Mouse (Mus musculus): ENCODE results near the gene Olfr961. TPM values are rescaled to one million over a fixed set of nuclear protein-coding genes. Genes with fewer than 3 reads are reported as not detected.

The Olfr961 gene
- not detected in 2 replicates for polyA plus RNA-seq (2015; fragmentation: Nextera tagmentation; extraction: Ambion mirVana)

- Histone ChIP-seq H3K27ac (no peak within 1 kb of the TSS), H3K4me2 (no peak within 1 kb of the TSS), H3K36me3 (no peaks in the 10 kb centered on the region), H3K4me3 (replicated peaks) (no peak within 1 kb of the TSS), H3K9me3 (replicated peaks) (no peaks in the 10 kb centered on the region), H3K27me3 (no peaks in the 10 kb centered on the region), H3K9ac (no peak within 1 kb of the TSS), H3K4me1 (replicated peaks) (no peaks in the 10 kb centered on the region)
- DNase-seq (no peak), ATAC-seq (ENCODE audit: low read depth) (no peak)
Measured at GRCm38 (mm10) chr9:39644785-39645184, at the start of gene Olfr961. Gene Olfr961, plus strand, starts transcription at chr9:39645085.

- Histone ChIP-seq H3K4me1 (replicated peaks) (no peaks in the 10 kb centered on the region), H3K4me3 (replicated peaks) (0 out of 2 replicates have a peak overlapping the region, but pooled peaks have one; percentile 12), H3K9ac (no peak overlapping the region), H3K27ac (no peak overlapping the region), H3K27me3 (peaks cover 17% of the 10 kb centered on the region; the same call in 1 of the 2 replicates), H3K4me2 (peak overlapping the region; percentile 24), H3K9me3 (replicated peaks) (no peaks in the 10 kb centered on the region), H3K36me3 (no peaks in the 10 kb centered on the region)
- ATAC-seq (ENCODE audit: low read depth): no peak
- DNase-seq: no peak
- 1% methylated on average over 19 of the region's 19 CpGs for WGBS (ENCODE audit: insufficient replicate concordance)
Measured at GRCm38 (mm10) chr9:39602536-39603332, 42.2 kb upstream of the Olfr961 start.

GRCm38 (mm10) chr9:39603333-39603845 is 41.5 kb upstream of the Olfr961 start:
- no peak for ATAC-seq (ENCODE audit: low read depth)
- WGBS (ENCODE audit: insufficient replicate concordance): 2% methylated on average over 9 of the region's 9 CpGs

GRCm38 (mm10) chr9:39603999-39604453 is 40.9 kb upstream of the Olfr961 start, which contains the start of gene AW551984:
Gene AW551984, minus strand, starts transcription at chr9:39604403.
- DNase-seq (no peak), ATAC-seq (ENCODE audit: low read depth) (no peak)
- Histone ChIP-seq H3K36me3 (no peaks in the 10 kb centered on the region), H3K27ac (no peak within 1 kb of the TSS), H3K27me3 (peaks cover 17% of the 10 kb centered on the region; the same call in 1 of the 2 replicates), H3K4me1 (replicated peaks) (no peaks in the 10 kb centered on the region), H3K4me2 (peak within 1 kb of the TSS; percentile 24), H3K9me3 (replicated peaks) (no peaks in the 10 kb centered on the region), H3K4me3 (replicated peaks) (0 out of 2 replicates have a peak within 1 kb of the TSS, but pooled peaks have one; percentile 12), H3K9ac (no peak within 1 kb of the TSS)
- 3% methylated on average over 8 of the region's 8 CpGs for WGBS (ENCODE audit: insufficient replicate concordance)

More at GRCm38 (mm10) chr9:39603333-39603845, 41.5 kb upstream of the Olfr961 start:
- DNase-seq: no peak
- Histone ChIP-seq H3K27ac (no peak overlapping the region), H3K4me2 (peak overlapping the region; percentile 24), H3K9ac (no peak overlapping the region), H3K4me1 (replicated peaks) (no peaks in the 10 kb centered on the region), H3K9me3 (replicated peaks) (no peaks in the 10 kb centered on the region), H3K27me3 (peaks cover 17% of the 10 kb centered on the region; the same call in 1 of the 2 replicates), H3K36me3 (no peaks in the 10 kb centered on the region), H3K4me3 (replicated peaks) (0 out of 2 replicates have a peak overlapping the region, but pooled peaks have one; percentile 12)

DNA sequence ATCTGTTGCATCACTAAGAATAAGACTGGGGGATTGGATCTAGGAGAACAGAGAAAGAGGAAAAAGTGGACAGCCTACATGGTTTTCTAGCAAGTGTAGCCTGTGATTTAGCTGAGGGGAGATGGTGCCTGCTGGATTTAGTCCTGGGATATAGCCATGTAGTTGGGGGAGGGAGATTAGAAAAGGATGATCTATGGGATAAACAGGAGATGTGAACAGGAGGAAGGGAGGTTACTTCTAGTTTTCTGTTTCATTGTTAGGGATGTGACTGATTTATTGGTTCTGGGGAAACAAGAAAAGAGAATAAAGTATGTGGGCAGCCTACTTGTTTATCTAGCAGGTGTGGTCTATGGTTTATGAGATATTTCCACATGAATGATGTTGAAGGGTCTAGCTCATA is 36.4 kb upstream of the Olfr961 start:
- H3K9ac ChIP-seq: no peak overlapping the region
- ATAC-seq (ENCODE audit: low read depth): no peak
- H3K27me3 ChIP-seq: peaks cover 7% of the 10 kb centered on the region; the same call in 1 of the 2 replicates
- H3K9me3 ChIP-seq (replicated peaks): no peaks in the 10 kb centered on the region
- no peaks in the 10 kb centered on the region for H3K36me3 ChIP-seq
- H3K4me1 ChIP-seq (replicated peaks): no peaks in the 10 kb centered on the region
- H3K4me2 ChIP-seq: no peak overlapping the region
- no peak overlapping the region for H3K4me3 ChIP-seq (replicated peaks)
- H3K27ac ChIP-seq: no peak overlapping the region
- no peak for DNase-seq

DNA sequence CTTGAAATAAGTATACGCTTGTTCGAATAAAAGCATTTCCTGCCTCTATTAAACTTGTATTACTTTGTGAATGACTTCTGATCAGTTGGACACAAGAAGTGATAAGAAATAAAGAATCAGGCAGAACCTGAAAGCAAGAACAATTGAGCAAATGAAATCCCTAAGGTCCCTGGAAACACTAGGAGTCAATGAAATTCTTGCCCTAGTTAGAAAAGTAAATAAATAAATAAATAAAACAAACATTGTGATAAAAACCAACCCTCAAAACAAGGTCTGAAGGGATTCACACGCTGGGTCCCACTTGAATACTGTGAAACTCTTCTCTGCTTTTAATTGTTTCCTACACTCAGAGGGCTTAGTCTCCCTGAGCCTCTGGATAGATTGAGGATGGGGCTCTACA is 34.5 kb upstream of the Olfr961 start, which contains the start of gene Olfr148:
Gene Olfr148 (plus strand): TSS at position 301 of the 400 bp plus-strand sequence.
- H3K27ac ChIP-seq: no peak within 1 kb of the TSS
- no peaks in the 10 kb centered on the region for H3K9me3 ChIP-seq (replicated peaks)
- H3K4me2 ChIP-seq: no peak within 1 kb of the TSS
- 49% methylated on average over 3 of the region's 3 CpGs for WGBS (ENCODE audit: insufficient replicate concordance)
- ATAC-seq (ENCODE audit: low read depth) (no peak), DNase-seq (no peak)
- H3K36me3 ChIP-seq: no peaks in the 10 kb centered on the region
- H3K9ac ChIP-seq: no peak within 1 kb of the TSS
- H3K27me3 ChIP-seq: no peaks in the 10 kb centered on the region
- H3K4me3 ChIP-seq (replicated peaks): no peak within 1 kb of the TSS
- no peaks in the 10 kb centered on the region for H3K4me1 ChIP-seq (replicated peaks)

GRCm38 (mm10) chr9:39611953-39612352 is 32.9 kb upstream of the Olfr961 start:
- DNase-seq (no peak), ATAC-seq (ENCODE audit: low read depth) (no peak)
- WGBS (ENCODE audit: insufficient replicate concordance): 49% methylated on average over 1 of the region's 1 CpGs

GRCm38 (mm10) chr9:39621073-39621472 is 23.8 kb upstream of the Olfr961 start, which contains the start of gene Olfr960:
Gene Olfr960, plus strand, starts transcription at chr9:39621373.
- ATAC-seq (ENCODE audit: low read depth): no peak
- WGBS (ENCODE audit: insufficient replicate concordance): 45% methylated on average over 1 of the region's 1 CpGs

More at GRCm38 (mm10) chr9:39611953-39612352, 32.9 kb upstream of the Olfr961 start:
- no peak overlapping the region for H3K4me2 ChIP-seq
- no peaks in the 10 kb centered on the region for H3K27me3 ChIP-seq
- no peak overlapping the region for H3K9ac ChIP-seq
- H3K4me3 ChIP-seq (replicated peaks): no peak overlapping the region
- H3K27ac ChIP-seq: no peak overlapping the region
- no peaks in the 10 kb centered on the region for H3K9me3 ChIP-seq (replicated peaks)
- H3K36me3 ChIP-seq: no peaks in the 10 kb centered on the region
- no peaks in the 10 kb centered on the region for H3K4me1 ChIP-seq (replicated peaks)

GRCm38 (mm10) chr9:39623783-39624182 is 21.1 kb upstream of the Olfr961 start:
- 61% methylated on average over 3 of the region's 3 CpGs for WGBS (ENCODE audit: insufficient replicate concordance)
- H3K27ac ChIP-seq: no peak overlapping the region
- H3K4me2 ChIP-seq: no peak overlapping the region
- no peak for ATAC-seq (ENCODE audit: low read depth)
- no peaks in the 10 kb centered on the region for H3K27me3 ChIP-seq
- no peak overlapping the region for H3K9ac ChIP-seq
- H3K4me3 ChIP-seq (replicated peaks): no peak overlapping the region
- H3K36me3 ChIP-seq: no peaks in the 10 kb centered on the region
- no peaks in the 10 kb centered on the region for H3K4me1 ChIP-seq (replicated peaks)
- no peaks in the 10 kb centered on the region for H3K9me3 ChIP-seq (replicated peaks)
- DNase-seq: no peak

More at GRCm38 (mm10) chr9:39621073-39621472, 23.8 kb upstream of the Olfr961 start, which contains the start of gene Olfr960:
- no peaks in the 10 kb centered on the region for H3K9me3 ChIP-seq (replicated peaks)
- DNase-seq: no peak
- H3K36me3 ChIP-seq: no peaks in the 10 kb centered on the region
- no peaks in the 10 kb centered on the region for H3K27me3 ChIP-seq
- no peak within 1 kb of the TSS for H3K4me2 ChIP-seq
- no peaks in the 10 kb centered on the region for H3K4me1 ChIP-seq (replicated peaks)
- H3K9ac ChIP-seq: no peak within 1 kb of the TSS
- no peak within 1 kb of the TSS for H3K4me3 ChIP-seq (replicated peaks)
- no peak within 1 kb of the TSS for H3K27ac ChIP-seq

DNA sequence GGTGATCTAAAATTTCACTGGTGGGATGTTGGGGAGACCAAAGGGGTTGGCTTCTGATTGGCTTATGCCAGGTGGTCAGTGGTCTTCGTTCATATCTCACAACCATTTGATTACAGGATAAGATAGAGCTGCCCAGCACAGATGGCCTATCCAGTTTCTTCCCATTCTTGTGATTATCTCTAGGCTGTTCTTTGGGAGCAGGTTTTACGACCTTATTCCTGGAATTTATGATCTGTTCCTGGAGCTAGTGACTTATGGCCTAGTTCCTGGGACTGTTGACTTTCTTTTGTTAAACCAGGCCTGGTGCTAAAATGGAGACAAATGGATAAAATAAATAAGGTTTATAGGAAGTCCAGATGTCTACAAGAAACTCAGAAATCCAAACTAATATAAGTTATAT is 20.2 kb upstream of the Olfr961 start:
- H3K4me2 ChIP-seq: no peak overlapping the region
- WGBS (ENCODE audit: insufficient replicate concordance): 32% methylated on average over 2 of the region's 2 CpGs
- no peak for ATAC-seq (ENCODE audit: low read depth)
- no peaks in the 10 kb centered on the region for H3K36me3 ChIP-seq
- no peak overlapping the region for H3K27ac ChIP-seq
- no peaks in the 10 kb centered on the region for H3K27me3 ChIP-seq
- H3K4me1 ChIP-seq (replicated peaks): no peaks in the 10 kb centered on the region
- DNase-seq: no peak
- H3K9me3 ChIP-seq (replicated peaks): no peaks in the 10 kb centered on the region
- no peak overlapping the region for H3K9ac ChIP-seq
- no peak overlapping the region for H3K4me3 ChIP-seq (replicated peaks)

DNA sequence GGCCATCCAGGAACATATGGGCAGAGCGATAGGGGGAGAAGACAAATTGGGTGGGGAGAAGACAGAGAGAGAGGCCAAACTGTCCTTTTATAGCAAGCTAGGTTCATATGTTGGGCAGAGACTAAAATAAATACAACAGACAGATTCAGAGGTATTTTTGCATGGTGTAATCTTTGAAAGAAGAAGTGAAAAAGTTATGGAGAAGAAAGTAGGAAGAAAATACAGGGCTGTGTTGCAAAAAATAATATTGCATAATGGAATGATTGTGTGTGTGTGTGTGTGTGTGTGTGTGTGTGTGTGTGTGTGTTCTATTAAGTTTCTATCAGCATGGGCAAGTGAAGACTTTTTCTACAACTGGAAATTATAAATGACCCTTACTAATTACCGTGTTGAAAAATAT is 15.8 kb upstream of the Olfr961 start:
- no peaks in the 10 kb centered on the region for H3K27me3 ChIP-seq
- no peak overlapping the region for H3K9ac ChIP-seq
- no peaks in the 10 kb centered on the region for H3K9me3 ChIP-seq (replicated peaks)
- no peaks in the 10 kb centered on the region for H3K36me3 ChIP-seq
- H3K4me1 ChIP-seq (replicated peaks): no peaks in the 10 kb centered on the region
- H3K4me2 ChIP-seq: no peak overlapping the region
- H3K27ac ChIP-seq: no peak overlapping the region
- 53% methylated on average over 2 of the region's 2 CpGs for WGBS (ENCODE audit: insufficient replicate concordance)
- ATAC-seq (ENCODE audit: low read depth): no peak
- no peak for DNase-seq
- no peak overlapping the region for H3K4me3 ChIP-seq (replicated peaks)
